Mouse (Mus musculus): Measurements from ENCODE around the gene Pgc. TPM values are rescaled to one million over a fixed set of nuclear protein-coding genes. Genes with fewer than 3 reads are reported as not detected.

Gene Pgc
- total RNA-seq, 2 experiments from 2014 or later = not detected

Other genes with a start within 250 kb of the Pgc start
- 10 to 100 TPM; 20.9 to 22.3 TPM for gene Taf8, start 224.6 kb upstream of the Pgc start, total RNA-seq (2021)
- 10 to 100 TPM; 35.2 to 44.3 TPM for gene Ccnd3, start 221.8 kb upstream of the Pgc start, total RNA-seq (2021)
- gene Bysl, start 115.3 kb upstream of the Pgc start, total RNA-seq (2021) = 10 to 100 TPM; 17.2 to 18.3 TPM
- 10 to 100 TPM; 34.1 to 40.4 TPM for gene Med20, start 115.3 kb upstream of the Pgc start, total RNA-seq (2021)
- 1 to 10 TPM; 5.3 to 5.4 TPM for gene Gm20517, start 115.3 kb upstream of the Pgc start, total RNA-seq (2021)
- 10 to 100 TPM; 10.5 to 11.5 TPM for gene Usp49, start 96.2 kb upstream of the Pgc start, total RNA-seq (2021)
- gene Tomm6, start 38.5 kb upstream of the Pgc start, total RNA-seq (2021) = 100 to 1,000 TPM; 192 to 223 TPM
- 10 to 100 TPM; 24.2 to 25.9 TPM for gene Frs3, start 37.8 kb upstream of the Pgc start, total RNA-seq (2021)
- gene Gm21981, start 32.4 kb upstream of the Pgc start, total RNA-seq (2021) = 1 to 10 TPM; 3.3 to 3.4 TPM
- gene Prickle4, start 32.1 kb upstream of the Pgc start, total RNA-seq (2021) = 1 to 10 TPM; 3.9 to 4.4 TPM
- 10 to 100 TPM; 11.5 to 13.9 TPM for gene Tfeb, start 10.2 kb downstream of the Pgc start, total RNA-seq (2021)
- under 1 TPM; 0.40 to 0.91 TPM for gene Mdfi, start 107.8 kb downstream of the Pgc start, total RNA-seq (2021)
- 10 to 100 TPM; 44.0 to 45.7 TPM for gene Foxp4, start 197.8 kb downstream of the Pgc start, total RNA-seq (2021)